Mouse (Mus musculus): ENCODE data around the gene Pid1. TPM values are rescaled to one million over a fixed set of nuclear protein-coding genes. Genes with fewer than 3 reads are reported as not detected.

Gene Pid1
- polyA plus RNA-seq, 1 experiment from 2014 or later: 33.5 TPM

DNA sequence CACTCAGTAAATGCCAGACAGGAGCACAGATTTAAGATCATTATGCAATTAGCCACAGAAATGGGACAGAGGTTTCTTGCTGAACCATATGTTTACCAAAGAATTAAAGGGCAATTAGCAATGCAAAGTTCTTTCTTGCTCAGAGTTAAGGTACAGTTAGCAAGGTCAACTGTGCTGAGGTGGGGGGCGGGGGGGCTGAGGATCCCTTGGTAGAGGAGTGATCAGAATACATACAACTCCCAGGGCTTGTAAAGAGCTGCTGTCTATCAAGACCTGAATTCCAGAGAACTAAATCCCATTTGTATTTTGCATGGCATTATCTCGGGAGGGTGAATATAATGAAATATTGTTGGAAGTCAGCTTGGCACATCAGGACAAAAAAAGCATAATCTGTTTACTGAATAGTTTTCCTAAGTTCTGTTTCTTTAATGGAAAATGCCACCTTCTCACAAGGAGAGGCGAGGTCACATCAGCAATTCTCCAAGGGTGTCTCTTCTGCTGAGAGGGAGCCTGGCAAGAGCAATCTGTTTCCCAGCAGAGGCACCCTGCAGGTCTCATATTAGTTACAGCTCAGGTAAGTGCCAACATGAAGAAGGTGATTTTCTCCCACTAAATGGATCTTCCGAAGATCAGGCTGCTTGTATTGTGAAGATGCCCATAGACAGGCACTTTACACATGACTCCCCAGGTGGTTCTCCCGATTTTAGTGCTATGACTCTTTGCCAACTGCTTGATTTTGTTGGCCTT is 306.9 kb downstream of the Pid1 start:
- Histone ChIP-seq H3K27ac (ENCODE audit: low read depth, low read length) (no peak overlapping the region), H3K4me3 (ENCODE audit: low read length) (no peak overlapping the region), H3K9me3 (ENCODE audit: control insufficient read depth, low read length) (no peaks in the 10 kb centered on the region), H3K36me3 (ENCODE audit: control insufficient read depth, insufficient read depth, low read length) (no peaks in the 10 kb centered on the region), H3K27me3 (ENCODE audit: control insufficient read depth, insufficient read depth, low read length) (no peaks in the 10 kb centered on the region), H3K4me2 (replicated peaks; ENCODE audit: low read depth, low read length) (no peak overlapping the region), H3K9ac (ENCODE audit: low read depth, low read length) (no peak overlapping the region), H3K4me1 (ENCODE audit: control insufficient read depth, insufficient read depth, low read length) (no peaks in the 10 kb centered on the region)
- WGBS: 78% methylated on average over 5 of the region's 5 CpGs
- ATAC-seq (ENCODE audit: low FRiP score, low TSS enrichment): no peak

DNA sequence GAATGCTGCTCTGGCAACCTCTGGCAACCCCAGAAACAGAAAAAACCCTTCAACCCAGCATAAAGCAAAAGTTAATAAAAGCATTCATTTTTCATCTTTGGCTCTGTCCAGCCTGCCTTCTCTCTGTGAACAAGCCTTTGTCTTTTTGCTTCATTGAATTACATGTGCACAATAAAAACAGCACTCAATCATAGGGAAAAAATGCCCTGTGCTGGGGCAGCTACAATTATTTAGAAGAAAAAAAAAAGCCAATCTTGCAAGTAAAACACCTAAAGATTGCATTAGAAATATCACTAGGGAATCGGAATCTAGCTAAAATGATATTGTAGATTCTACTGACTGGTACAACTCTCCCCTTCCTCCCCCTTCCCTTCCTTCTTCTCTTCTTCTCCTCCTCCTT is 307.7 kb downstream of the Pid1 start:
- whole genome bisulfite sequencing: 97% methylated on average over 1 of the region's 1 CpGs
- Histone ChIP-seq H3K4me2 (replicated peaks; ENCODE audit: low read depth, low read length) (no peak overlapping the region), H3K4me1 (ENCODE audit: control insufficient read depth, insufficient read depth, low read length) (no peaks in the 10 kb centered on the region), H3K9ac (ENCODE audit: low read depth, low read length) (no peak overlapping the region), H3K27me3 (ENCODE audit: control insufficient read depth, insufficient read depth, low read length) (no peaks in the 10 kb centered on the region), H3K36me3 (ENCODE audit: control insufficient read depth, insufficient read depth, low read length) (no peaks in the 10 kb centered on the region), H3K27ac (ENCODE audit: low read depth, low read length) (no peak overlapping the region), H3K4me3 (ENCODE audit: low read length) (no peak overlapping the region), H3K9me3 (ENCODE audit: control insufficient read depth, low read length) (no peaks in the 10 kb centered on the region)
- no peak for ATAC-seq (ENCODE audit: low FRiP score, low TSS enrichment)

DNA sequence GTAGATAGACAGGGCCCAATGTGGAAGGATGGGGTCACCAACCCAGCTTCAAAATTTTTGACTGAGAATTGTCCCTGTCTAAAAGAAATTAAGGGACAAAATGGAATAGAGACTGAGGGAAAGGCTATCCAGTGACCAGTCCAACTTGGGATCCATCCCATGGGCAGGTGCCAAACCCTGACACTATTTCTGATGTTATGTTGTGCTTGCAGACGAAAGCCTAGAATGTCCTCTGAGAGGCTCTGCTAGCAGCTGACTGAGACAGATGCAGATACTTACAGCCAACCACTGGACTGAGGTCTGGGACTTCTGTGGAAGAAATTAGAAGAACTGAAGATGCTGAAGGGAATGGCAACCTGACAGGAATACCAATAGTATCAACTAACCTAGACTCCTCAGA is 338.2 kb downstream of the Pid1 start:
- Histone ChIP-seq H3K4me2 (replicated peaks; ENCODE audit: low read depth, low read length) (no peak overlapping the region), H3K27me3 (ENCODE audit: control insufficient read depth, insufficient read depth, low read length) (no peaks in the 10 kb centered on the region), H3K27ac (ENCODE audit: low read depth, low read length) (no peak overlapping the region), H3K9me3 (ENCODE audit: control insufficient read depth, low read length) (no peaks in the 10 kb centered on the region), H3K36me3 (ENCODE audit: control insufficient read depth, insufficient read depth, low read length) (no peaks in the 10 kb centered on the region), H3K4me1 (ENCODE audit: control insufficient read depth, insufficient read depth, low read length) (no peaks in the 10 kb centered on the region), H3K4me3 (ENCODE audit: low read length) (no peak overlapping the region), H3K9ac (ENCODE audit: low read depth, low read length) (no peak overlapping the region)
- WGBS: 92% methylated on average over 1 of the region's 1 CpGs
- no peak for ATAC-seq (ENCODE audit: low FRiP score, low TSS enrichment)

DNA sequence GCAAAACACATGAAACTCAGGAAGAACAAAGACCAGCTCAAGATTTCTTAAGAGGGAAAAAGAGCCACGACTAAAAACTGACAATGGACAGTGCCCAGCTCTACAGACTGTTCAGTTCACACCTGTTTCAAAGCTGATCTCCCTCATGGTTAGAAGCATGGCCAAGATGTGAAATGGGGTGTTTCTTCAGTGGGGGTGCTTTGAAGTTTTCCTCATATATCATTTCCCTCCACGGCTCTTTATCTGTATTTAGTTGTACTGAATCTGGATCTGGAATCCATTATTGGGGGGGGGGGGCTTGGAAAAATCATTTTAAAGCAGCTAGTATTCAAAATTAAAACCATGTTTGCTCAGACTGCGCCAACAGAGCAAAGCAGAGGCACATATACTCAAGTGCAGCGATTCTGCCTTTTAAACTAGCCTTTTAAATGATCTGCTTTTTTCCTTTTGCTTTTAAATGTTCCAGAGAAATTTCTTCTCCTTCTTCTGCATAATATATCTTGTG is 351.1 kb downstream of the Pid1 start:
- H3K27ac ChIP-seq (ENCODE audit: low read depth, low read length): no peak overlapping the region
- H3K4me2 ChIP-seq (replicated peaks; ENCODE audit: low read depth, low read length): no peak overlapping the region
- WGBS: 86% methylated on average over 4 of the region's 4 CpGs
- no peaks in the 10 kb centered on the region for H3K9me3 ChIP-seq (ENCODE audit: control insufficient read depth, low read length)
- no peaks in the 10 kb centered on the region for H3K36me3 ChIP-seq (ENCODE audit: control insufficient read depth, insufficient read depth, low read length)
- no peaks in the 10 kb centered on the region for H3K27me3 ChIP-seq (ENCODE audit: control insufficient read depth, insufficient read depth, low read length)
- H3K9ac ChIP-seq (ENCODE audit: low read depth, low read length): no peak overlapping the region
- ATAC-seq (ENCODE audit: low FRiP score, low TSS enrichment): no peak
- no peak overlapping the region for H3K4me3 ChIP-seq (ENCODE audit: low read length)
- no peaks in the 10 kb centered on the region for H3K4me1 ChIP-seq (ENCODE audit: control insufficient read depth, insufficient read depth, low read length)

DNA sequence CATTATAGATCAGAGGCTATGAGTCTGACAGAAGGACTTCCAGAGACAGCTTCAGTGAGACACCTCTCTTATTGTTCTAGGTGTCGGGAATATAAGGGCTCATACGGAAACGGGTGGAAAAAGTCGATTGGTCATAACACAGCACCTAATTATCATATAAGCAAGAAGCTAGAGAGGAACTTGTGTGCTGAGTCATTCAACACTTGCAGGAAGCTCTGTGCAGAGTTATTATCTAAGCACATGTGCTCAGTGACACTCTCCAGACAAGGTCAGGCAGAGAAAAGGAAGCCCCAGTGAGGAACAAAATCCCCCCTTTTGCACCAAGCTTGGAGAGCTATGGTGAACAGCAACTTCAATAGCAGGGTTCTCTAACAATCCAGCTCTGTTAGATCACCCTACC is 361.4 kb downstream of the Pid1 start:
- Histone ChIP-seq H3K27me3 (ENCODE audit: control insufficient read depth, insufficient read depth, low read length) (no peaks in the 10 kb centered on the region), H3K36me3 (ENCODE audit: control insufficient read depth, insufficient read depth, low read length) (no peaks in the 10 kb centered on the region), H3K4me3 (ENCODE audit: low read length) (no peak overlapping the region), H3K4me2 (replicated peaks; ENCODE audit: low read depth, low read length) (no peak overlapping the region), H3K9me3 (ENCODE audit: control insufficient read depth, low read length) (no peaks in the 10 kb centered on the region), H3K9ac (ENCODE audit: low read depth, low read length) (no peak overlapping the region), H3K27ac (ENCODE audit: low read depth, low read length) (no peak overlapping the region), H3K4me1 (ENCODE audit: control insufficient read depth, insufficient read depth, low read length) (no peaks in the 10 kb centered on the region)
- 91% methylated on average over 4 of the region's 4 CpGs for WGBS
- no peak for ATAC-seq (ENCODE audit: low FRiP score, low TSS enrichment)

Small RNA genes within 50 kb of the gene (microRNA-seq; reads per million reads assigned to microRNA genes)
- not detected for gene Mir6353

Data from kidney, embryonic 14.5 days (tissue).